Mouse (Mus musculus): Measurements from ENCODE around the gene Ttc9. TPM values are rescaled to one million over a fixed set of nuclear protein-coding genes. Genes with fewer than 3 reads are reported as not detected.

Gene Ttc9
- polyA plus RNA-seq, 1 experiment from 2014 or later: 1.2 TPM

DNA sequence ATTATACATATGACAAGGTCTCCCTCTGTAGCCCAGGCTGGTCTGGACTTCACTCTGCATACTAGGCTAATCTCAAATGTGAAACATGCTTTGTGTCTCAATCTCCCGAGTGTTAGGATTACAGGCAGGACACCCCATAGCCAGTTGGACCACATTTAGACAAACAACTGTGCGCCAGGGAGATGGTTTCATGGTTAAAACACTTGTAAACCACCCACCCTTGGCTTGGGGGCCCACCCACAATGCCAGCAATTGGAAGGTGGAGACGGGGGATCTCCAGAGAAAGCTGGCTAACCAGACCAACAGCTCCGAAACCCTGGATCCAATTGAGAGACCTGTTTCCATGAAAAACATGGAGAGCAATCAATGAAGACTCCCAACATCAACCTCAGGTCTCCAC is 3.0 kb upstream of the Ttc9 start:
- 74% methylated on average over 4 of the region's 4 CpGs for WGBS

DNA sequence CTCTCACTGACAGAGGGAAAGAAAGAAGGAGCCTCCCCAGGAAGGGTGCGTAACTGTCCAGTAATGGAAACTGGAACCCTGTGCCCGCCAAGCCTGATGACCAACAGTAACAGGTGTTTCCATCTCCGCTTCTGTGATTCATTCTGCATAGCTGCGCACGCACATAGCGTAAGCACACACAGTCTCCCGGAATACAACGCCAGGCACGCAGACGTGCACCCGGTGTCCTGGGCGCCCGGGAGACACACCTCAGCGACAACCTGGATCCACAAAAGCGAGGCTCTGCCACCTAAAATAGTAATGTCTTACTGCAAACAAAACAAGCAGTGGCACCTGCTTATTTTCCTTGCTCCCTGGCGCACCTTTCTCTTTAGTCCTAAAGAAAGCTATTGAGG is 532 bp upstream of the Ttc9 start:
- Histone ChIP-seq H3K9me3 (ENCODE audit: control insufficient read depth) (no peaks in the 10 kb centered on the region), H3K4me3 (ENCODE audit: low read depth, low read length) (peak overlapping the region; percentile 54), H3K27ac (ENCODE audit: low read depth, low read length) (no peak overlapping the region), H3K4me2 (replicated peaks; ENCODE audit: low read depth) (peak overlapping the region; percentile 95), H3K9ac (ENCODE audit: low read depth, low read length) (no peak overlapping the region), H3K27me3 (replicated peaks; ENCODE audit: control insufficient read depth, insufficient read depth, low read length) (peaks cover 36% of the 10 kb centered on the region), H3K4me1 (replicated peaks; ENCODE audit: control insufficient read depth, insufficient read depth, low read length) (no peaks in the 10 kb centered on the region), H3K36me3 (ENCODE audit: control insufficient read depth, insufficient read depth) (no peaks in the 10 kb centered on the region)
- ATAC-seq: 0 out of 2 replicates have a peak, but pooled peaks have one; percentile 43
- 1% methylated on average over 16 of the region's 16 CpGs for WGBS
- TF ChIP-seq CTCF (IDR thresholded peaks at IDR 0.05; ENCODE audit: low read depth): no peak

More for the DNA sequence above, 3.0 kb upstream of the Ttc9 start:
- no peak for ATAC-seq
- Histone ChIP-seq H3K27me3 (replicated peaks; ENCODE audit: control insufficient read depth, insufficient read depth, low read length) (peaks cover 33% of the 10 kb centered on the region), H3K9ac (ENCODE audit: low read depth, low read length) (no peak overlapping the region), H3K9me3 (ENCODE audit: control insufficient read depth) (no peaks in the 10 kb centered on the region), H3K4me3 (ENCODE audit: low read depth, low read length) (no peak overlapping the region), H3K27ac (ENCODE audit: low read depth, low read length) (no peak overlapping the region), H3K4me2 (replicated peaks; ENCODE audit: low read depth) (no peak overlapping the region), H3K4me1 (replicated peaks; ENCODE audit: control insufficient read depth, insufficient read depth, low read length) (no peaks in the 10 kb centered on the region), H3K36me3 (ENCODE audit: control insufficient read depth, insufficient read depth) (no peaks in the 10 kb centered on the region)
- no peak for TF ChIP-seq CTCF (IDR thresholded peaks at IDR 0.05; ENCODE audit: low read depth)

DNA sequence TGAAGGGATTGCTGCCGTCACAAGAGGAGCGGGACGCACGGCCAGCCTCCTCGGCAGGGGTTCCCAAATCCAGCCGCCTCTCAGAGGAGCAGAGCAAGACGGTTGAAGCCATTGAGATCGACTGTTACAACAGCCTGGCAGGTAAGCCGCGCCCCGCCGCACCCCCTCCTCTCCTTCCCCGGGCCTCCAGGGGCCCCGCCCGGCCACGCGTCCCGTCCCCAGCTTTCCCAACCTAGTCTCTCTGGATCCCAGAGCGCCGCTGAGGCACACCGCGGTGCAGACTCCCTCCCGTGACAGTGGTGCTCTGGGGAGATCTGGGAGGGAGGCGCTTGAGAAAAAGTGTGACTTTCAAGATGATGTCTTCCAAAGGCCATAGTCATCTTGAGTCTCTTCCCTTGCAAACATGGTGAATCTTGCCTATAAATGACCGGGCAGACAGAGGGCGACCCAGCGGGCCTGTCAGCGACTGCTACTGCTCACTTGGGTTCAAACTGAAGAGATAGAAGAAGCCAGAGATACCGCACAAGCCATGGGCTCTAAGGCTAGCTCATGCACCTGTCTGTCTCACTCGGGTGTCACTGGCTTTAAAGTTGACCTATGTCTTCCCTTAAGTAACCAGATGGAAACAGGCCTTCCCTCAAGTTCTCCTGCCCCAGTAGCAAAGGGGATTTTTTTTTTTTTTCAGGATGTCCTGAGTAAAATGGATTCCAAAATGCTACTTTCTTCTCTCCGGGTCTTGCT is 782 bp downstream of the Ttc9 start:
- Histone ChIP-seq H3K9me3 (ENCODE audit: control insufficient read depth) (no peaks in the 10 kb centered on the region), H3K4me3 (ENCODE audit: low read depth, low read length) (peak overlapping the region; percentile 54), H3K36me3 (ENCODE audit: control insufficient read depth, insufficient read depth) (no peaks in the 10 kb centered on the region), H3K4me2 (replicated peaks; ENCODE audit: low read depth) (peak overlapping the region; percentile 95), H3K9ac (ENCODE audit: low read depth, low read length) (peak overlapping the region; percentile 48; the same call in 1 of the 2 replicates), H3K27me3 (replicated peaks; ENCODE audit: control insufficient read depth, insufficient read depth, low read length) (peaks cover 36% of the 10 kb centered on the region), H3K4me1 (replicated peaks; ENCODE audit: control insufficient read depth, insufficient read depth, low read length) (no peaks in the 10 kb centered on the region), H3K27ac (ENCODE audit: low read depth, low read length) (no peak overlapping the region)
- ATAC-seq: no peak
- WGBS: 5% methylated on average over 27 of the region's 31 CpGs
- TF ChIP-seq CTCF (IDR thresholded peaks at IDR 0.05; ENCODE audit: low read depth): no peak

- H3K4me2 ChIP-seq (replicated peaks; ENCODE audit: low read depth): no peak overlapping the region
- no peak for ATAC-seq
- no peaks in the 10 kb centered on the region for H3K36me3 ChIP-seq (ENCODE audit: control insufficient read depth, insufficient read depth)
- peaks cover 32% of the 10 kb centered on the region for H3K27me3 ChIP-seq (replicated peaks; ENCODE audit: control insufficient read depth, insufficient read depth, low read length)
- H3K4me1 ChIP-seq (replicated peaks; ENCODE audit: control insufficient read depth, insufficient read depth, low read length): no peaks in the 10 kb centered on the region
- H3K4me3 ChIP-seq (ENCODE audit: low read depth, low read length): no peak overlapping the region
- WGBS: 87% methylated on average over 2 of the region's 2 CpGs
- H3K27ac ChIP-seq (ENCODE audit: low read depth, low read length): no peak overlapping the region
- TF ChIP-seq CTCF (IDR thresholded peaks at IDR 0.05; ENCODE audit: low read depth): no peak
- no peak overlapping the region for H3K9ac ChIP-seq (ENCODE audit: low read depth, low read length)
- H3K9me3 ChIP-seq (ENCODE audit: control insufficient read depth): no peaks in the 10 kb centered on the region
These were observed 2.2 kb downstream of the Ttc9 start for GRCm38 (mm10) chr12:81633246-81633645.

DNA sequence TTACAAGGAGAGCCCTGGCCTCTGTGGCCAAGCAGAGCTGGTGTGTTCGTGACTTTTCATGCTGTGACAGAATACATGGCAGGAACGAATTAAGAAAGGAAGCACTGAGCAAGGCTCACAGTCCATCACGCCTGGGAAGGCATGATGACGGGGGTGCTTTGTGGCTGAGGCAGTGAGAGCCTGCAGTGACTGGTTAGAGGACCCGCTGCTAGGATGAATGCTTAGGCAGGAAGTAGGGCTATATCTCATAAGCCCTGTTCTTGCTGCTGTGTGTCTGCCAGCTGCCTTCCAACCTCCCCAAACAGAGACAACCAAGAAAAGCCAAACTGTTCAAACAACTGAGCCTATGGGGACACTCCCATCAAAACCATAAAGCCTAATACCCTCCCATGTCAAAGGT is 9.6 kb downstream of the Ttc9 start:
- Histone ChIP-seq H3K4me1 (replicated peaks; ENCODE audit: control insufficient read depth, insufficient read depth, low read length) (no peaks in the 10 kb centered on the region), H3K36me3 (ENCODE audit: control insufficient read depth, insufficient read depth) (no peaks in the 10 kb centered on the region), H3K27me3 (replicated peaks; ENCODE audit: control insufficient read depth, insufficient read depth, low read length) (no peaks in the 10 kb centered on the region), H3K27ac (ENCODE audit: low read depth, low read length) (no peak overlapping the region), H3K4me2 (replicated peaks; ENCODE audit: low read depth) (no peak overlapping the region), H3K9me3 (ENCODE audit: control insufficient read depth) (no peaks in the 10 kb centered on the region), H3K4me3 (ENCODE audit: low read depth, low read length) (no peak overlapping the region), H3K9ac (ENCODE audit: low read depth, low read length) (no peak overlapping the region)
- no peak for ATAC-seq
- TF ChIP-seq CTCF (IDR thresholded peaks at IDR 0.05; ENCODE audit: low read depth): no peak
- 64% methylated on average over 5 of the region's 5 CpGs for whole genome bisulfite sequencing

GRCm38 (mm10) chr12:81642361-81643082 is 11.5 kb downstream of the Ttc9 start:
- no peak for ATAC-seq
- no peaks in the 10 kb centered on the region for H3K4me1 ChIP-seq (replicated peaks; ENCODE audit: control insufficient read depth, insufficient read depth, low read length)
- no peak overlapping the region for H3K9ac ChIP-seq (ENCODE audit: low read depth, low read length)
- no peaks in the 10 kb centered on the region for H3K27me3 ChIP-seq (replicated peaks; ENCODE audit: control insufficient read depth, insufficient read depth, low read length)
- no peak overlapping the region for H3K4me2 ChIP-seq (replicated peaks; ENCODE audit: low read depth)
- H3K4me3 ChIP-seq (ENCODE audit: low read depth, low read length): no peak overlapping the region
- no peak for TF ChIP-seq CTCF (IDR thresholded peaks at IDR 0.05; ENCODE audit: low read depth)
- no peak overlapping the region for H3K27ac ChIP-seq (ENCODE audit: low read depth, low read length)
- no peaks in the 10 kb centered on the region for H3K36me3 ChIP-seq (ENCODE audit: control insufficient read depth, insufficient read depth)
- 70% methylated on average over 11 of the region's 11 CpGs for WGBS
- no peaks in the 10 kb centered on the region for H3K9me3 ChIP-seq (ENCODE audit: control insufficient read depth)

Data from intestine, postnatal 0 days (tissue).